Mouse (Mus musculus) gastrocnemius, adult 18-20 months (tissue): Measurements from ENCODE around the gene Itk. TPM values are rescaled to one million over a fixed set of nuclear protein-coding genes. Genes with fewer than 3 reads are reported as not detected.

Source experiments
- DNase-seq: peaks from one replicate; pipeline ENCODE4 v3.0.0; 2021; ENCODE audit warnings: low spot score
- total RNA-seq, 2 experiments: library from RNA; stranded (reverse); gene quantifications; 2 replicates each; pipeline ENCODE4 v1.2.3; 2021

Gene Itk
- total RNA-seq, 2 experiments from 2014 or later: 0.17 TPM; not detected in 1

DNA sequence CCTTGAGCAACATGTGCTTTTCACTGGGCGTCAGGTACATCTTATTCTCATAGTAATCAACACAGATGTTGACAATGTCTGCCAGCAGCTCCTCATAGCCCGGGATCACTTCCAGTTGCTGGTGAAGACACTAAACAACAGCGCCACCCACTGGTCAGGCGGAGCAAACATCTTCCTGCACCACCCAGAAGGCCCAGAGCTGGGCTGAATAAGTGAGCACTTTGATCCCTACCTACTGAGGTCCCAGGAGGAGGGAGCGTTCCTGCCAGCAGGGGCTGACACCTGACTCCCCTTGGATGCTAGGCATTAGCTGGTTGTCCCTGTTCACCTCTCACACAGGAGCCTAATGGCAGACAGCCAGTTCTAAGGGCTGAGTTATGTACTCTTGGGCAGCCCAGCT lies 112.5 kb downstream of the Itk start:
- no peak for DNase-seq

DNA sequence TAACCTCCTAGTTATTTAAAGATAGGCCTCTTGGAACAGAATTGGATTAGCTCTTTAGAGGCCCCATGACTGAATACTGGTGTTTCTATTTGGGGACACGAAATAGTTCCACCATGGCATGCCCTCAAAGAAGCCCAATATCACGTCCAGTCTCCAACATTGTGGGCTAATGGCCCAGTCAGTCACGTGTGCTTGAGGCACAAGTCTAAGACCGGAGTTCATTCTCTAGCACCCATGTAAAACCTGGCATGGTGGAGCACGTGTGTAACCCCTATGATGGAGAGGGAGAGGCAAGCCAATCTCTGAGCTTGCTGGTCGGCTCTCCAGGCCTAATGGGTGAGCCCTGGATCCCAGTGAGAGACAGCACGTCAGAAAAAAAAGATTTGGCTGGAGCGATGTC lies 113.1 kb downstream of the Itk start:
- DNase-seq: no peak

DNA sequence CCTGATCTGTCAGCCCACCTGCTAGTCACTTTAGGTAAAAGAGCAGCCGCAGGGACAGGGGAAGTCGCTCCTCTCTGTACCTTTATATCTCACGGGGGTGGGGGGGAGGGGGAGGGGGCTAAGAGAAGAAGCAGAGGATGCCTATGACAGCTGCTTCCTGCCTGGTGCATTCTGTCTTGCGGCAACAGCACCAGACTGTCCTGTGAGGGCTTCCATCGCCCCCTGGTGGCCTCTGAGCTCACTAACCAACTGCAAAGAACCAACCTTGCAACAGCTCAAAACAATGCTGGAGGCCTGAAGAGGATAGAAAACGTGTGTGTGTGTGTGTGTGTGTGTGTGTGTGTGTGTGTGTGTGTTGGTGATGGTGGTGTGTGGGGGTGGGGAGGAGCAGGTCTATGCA lies 114.0 kb downstream of the Itk start:
- peak; percentile 42 for DNase-seq

Other genes with a start within 250 kb of the Itk start
- gene Nipal4, start 223.0 kb downstream of the Itk start, total RNA-seq: not detected
- not detected for gene Fndc9, start 154.0 kb downstream of the Itk start, total RNA-seq
- 10 to 100 TPM; 12.4 to 14.0 TPM for gene Cyfip2, start 76.7 kb downstream of the Itk start, total RNA-seq
- not detected for gene Fam71b, start 7.0 kb upstream of the Itk start, total RNA-seq
- gene Med7, start 47.4 kb upstream of the Itk start, total RNA-seq: 10 to 100 TPM; 15.8 to 16.6 TPM
- not detected for gene Havcr2, start 65.4 kb upstream of the Itk start, total RNA-seq
- gene Gm12169, start 134.7 kb upstream of the Itk start, total RNA-seq: not detected
- gene BC053393, start 182.0 kb upstream of the Itk start, total RNA-seq: not detected
- not detected for gene Dppa1, start 239.7 kb upstream of the Itk start, total RNA-seq